Mouse (Mus musculus) lung, adult 2 months (tissue): ENCODE results near the gene Tmem247. TPM values are rescaled to one million over a fixed set of nuclear protein-coding genes. Genes with fewer than 3 reads are reported as not detected.

Experiments used
- DNase-seq: peaks from one replicate; pipeline ENCODE4 v3.0.0; 2022
- H3K4me1 ChIP-seq: fragments of 200-500 bp; 2 replicates; pipeline ENCODE4 v1.6.1; 2011; ENCODE audit warnings: low read length; ENCODE audit not compliant: control insufficient read depth, insufficient read depth
- H3K4me3 ChIP-seq: fragments of 200-500 bp; replicated peaks from 2 replicates; pipeline ENCODE3; 2011; ENCODE audit warnings: low read depth, mild to moderate bottlenecking, control low read depth, low read length; ENCODE audit errors: extremely low read depth
- CTCF ChIP-seq: fragments of 200-500 bp; IDR thresholded peaks from 2 replicates; pipeline ENCODE4 v1.5.1; 2011; ENCODE audit warnings: mild to moderate bottlenecking, low read length, control low read depth; ENCODE audit not compliant: insufficient read depth
- POLR2A ChIP-seq: fragments of 200-500 bp; IDR thresholded peaks from 2 replicates; pipeline ENCODE4 v1.6.1; 2011; ENCODE audit warnings: low read depth, mild to moderate bottlenecking, control low read depth, low read length, borderline replicate concordance; ENCODE audit errors: extremely low read depth
- WGBS: fragments of 180-500 bp; shearing (Covaris S2); methylation state at CpG from one replicate; pipeline ENCODE4 v1.1.7; 2018; 5-methylcytosine and 5-hydroxymethylcytosine counted together
- polyA plus RNA-seq: library from polyadenylated mRNA; depleted of rRNA; stranded (reverse); fragments of >200 nt; gene quantifications from 2 replicates; pipeline ENCODE4 v1.2.3, GENCODE M21; 2012

The Tmem247 gene
- polyA plus RNA-seq, 1 experiment: not detected

- DNase-seq: no peak
- WGBS: 61% methylated on average over 5 of the region's 5 CpGs
- TF ChIP-seq CTCF: no peak
- no peak for TF ChIP-seq POLR2A
- peaks cover 2% of the 10 kb centered on the region; the same call in 1 of the 2 replicates for H3K4me1 ChIP-seq
- no peak overlapping the region for H3K4me3 ChIP-seq
These were observed 15.7 kb downstream of the Tmem247 start for GRCm38 (mm10) chr17:86932896-86933295.

GRCm38 (mm10) chr17:86937064-86937463 is 19.9 kb downstream of the Tmem247 start:
- WGBS: 42% methylated on average over 2 of the region's 2 CpGs
- H3K4me3 ChIP-seq: no peak overlapping the region
- DNase-seq: no peak
- peaks cover 2% of the 10 kb centered on the region; the same call in 1 of the 2 replicates for H3K4me1 ChIP-seq
- TF ChIP-seq POLR2A (no peak), CTCF (no peak)

GRCm38 (mm10) chr17:86937497-86938155 is 20.5 kb downstream of the Tmem247 start:
- Histone ChIP-seq H3K4me3 (peak overlapping the region; percentile 17), H3K4me1 (peaks cover 2% of the 10 kb centered on the region; the same call in 1 of the 2 replicates)
- TF ChIP-seq CTCF (no peak), POLR2A (0 out of 2 replicates have a peak, but pooled peaks have one; percentile 20)
- peak; percentile 81 for DNase-seq
- 3% methylated on average over 20 of the region's 20 CpGs for WGBS

- no peak for DNase-seq
- TF ChIP-seq POLR2A (no peak), CTCF (no peak)
- Histone ChIP-seq H3K4me1 (peaks cover 2% of the 10 kb centered on the region; the same call in 1 of the 2 replicates), H3K4me3 (no peak overlapping the region)
- WGBS: 69% methylated on average over 7 of the region's 7 CpGs
These were observed 21.5 kb downstream of the Tmem247 start for GRCm38 (mm10) chr17:86938683-86939082.

GRCm38 (mm10) chr17:86942112-86942511 is 25.0 kb downstream of the Tmem247 start:
- Histone ChIP-seq H3K4me1 (no peaks in the 10 kb centered on the region), H3K4me3 (no peak overlapping the region)
- DNase-seq: no peak
- TF ChIP-seq POLR2A: no peak
- TF ChIP-seq CTCF: no peak
- WGBS: 70% methylated on average over 6 of the region's 6 CpGs

GRCm38 (mm10) chr17:86943158-86943557 is 26.0 kb downstream of the Tmem247 start:
- H3K4me1 ChIP-seq: no peaks in the 10 kb centered on the region
- DNase-seq: no peak
- TF ChIP-seq CTCF: no peak
- no peak for TF ChIP-seq POLR2A
- H3K4me3 ChIP-seq: no peak overlapping the region
- WGBS: 81% methylated on average over 6 of the region's 6 CpGs

GRCm38 (mm10) chr17:86946078-86946477 is 28.9 kb downstream of the Tmem247 start:
- DNase-seq: no peak
- Histone ChIP-seq H3K4me1 (no peaks in the 10 kb centered on the region), H3K4me3 (no peak overlapping the region)
- 44% methylated on average over 3 of the region's 4 CpGs for WGBS
- no peak for TF ChIP-seq POLR2A
- no peak for TF ChIP-seq CTCF

- no peak within 1 kb of the TSS for H3K4me3 ChIP-seq
- no peak for DNase-seq
- H3K4me1 ChIP-seq: no peaks in the 10 kb centered on the region
- TF ChIP-seq POLR2A: no peak
- TF ChIP-seq CTCF: no peak
- WGBS: 82% methylated on average over 28 of the region's 28 CpGs
These were observed 31.0 kb downstream of the Tmem247 start, which contains the start of gene Atp6v1e2 for GRCm38 (mm10) chr17:86947840-86948796. TSS of gene Atp6v1e2 (minus strand) at chr17:86947897.

GRCm38 (mm10) chr17:86948801-86949200 is 31.7 kb downstream of the Tmem247 start:
- H3K4me3 ChIP-seq: no peak overlapping the region
- DNase-seq: no peak
- 69% methylated on average over 6 of the region's 6 CpGs for whole genome bisulfite sequencing
- no peaks in the 10 kb centered on the region for H3K4me1 ChIP-seq
- TF ChIP-seq CTCF: no peak
- no peak for TF ChIP-seq POLR2A
